Mouse (Mus musculus) lung, embryonic 14.5 days (tissue): ENCODE data around the gene Thegl. TPM values are rescaled to one million over a fixed set of nuclear protein-coding genes. Genes with fewer than 3 reads are reported as not detected.
"Not testable (repeated sequence)": the region's sequence is repeated elsewhere in the genome, so short reads cannot be mapped to it uniquely, and the experiment has no call there.

Experiments used
- ATAC-seq: fragments of 200-750 bp; cut with Nextera tagmentation; 2 replicates; pipeline ENCODE4 v1.8.0; 2017; ENCODE audit warnings: mild to moderate bottlenecking, moderate TSS enrichment, moderate library complexity; ENCODE audit not compliant: insufficient read depth
- DNase-seq: peaks from one replicate; pipeline ENCODE4 v3.0.0-alpha.2; 2015
- H3K27ac ChIP-seq: fragments of 300-500 bp; sonication (generic); 2 replicates; pipeline ENCODE4 v1.5.1; 2014; ENCODE audit warnings: low read depth, mild to moderate bottlenecking, moderate library complexity
- H3K27me3 ChIP-seq: fragments of 300-500 bp; sonication (generic); 2 replicates; pipeline ENCODE4 v1.6.1; 2014; ENCODE audit warnings: low read length, control low read depth; ENCODE audit not compliant: insufficient read depth
- H3K36me3 ChIP-seq: fragments of 300-500 bp; sonication (generic); 2 replicates; pipeline ENCODE4 v1.6.1; 2014; ENCODE audit warnings: control low read depth; ENCODE audit not compliant: insufficient read depth
- H3K4me1 ChIP-seq: fragments of 300-500 bp; sonication (generic); 2 replicates; pipeline ENCODE4 v1.6.1; 2014; ENCODE audit warnings: antibody characterized with exemption, control low read depth; ENCODE audit not compliant: insufficient read depth
- H3K4me2 ChIP-seq: fragments of 300-500 bp; sonication (generic); 2 replicates; pipeline ENCODE4 v1.6.1; 2014; ENCODE audit warnings: mild to moderate bottlenecking
- H3K4me3 ChIP-seq: fragments of 300-500 bp; sonication (generic); 2 replicates; pipeline ENCODE4 v1.5.1; 2014; ENCODE audit warnings: low read depth, low read length
- H3K9ac ChIP-seq: fragments of 300-500 bp; sonication (generic); 2 replicates; pipeline ENCODE4 v1.6.1; 2014
- H3K9me3 ChIP-seq: fragments of 300-500 bp; sonication (generic); 2 replicates; pipeline ENCODE4 v1.6.1; 2016; ENCODE audit warnings: low read depth, low read length, control low read depth
- CTCF ChIP-seq: IDR thresholded peaks from 2 replicates; pipeline ENCODE4 v1.5.1; 2016; ENCODE audit warnings: antibody characterized with exemption, low read depth
- WGBS: fragments of 180-500 bp; shearing (Covaris S2); extraction: QIAGEN DNeasy Blood & Tissue Kit; methylation state at CpG from one replicate; pipeline ENCODE4 v1.1.7; 2014; 5-methylcytosine and 5-hydroxymethylcytosine counted together
- polyA plus RNA-seq: library from polyadenylated mRNA; unstranded; fragments of >200 nt; fragmentation: Nextera tagmentation; extraction: Ambion mirVana; gene quantifications from 2 replicates; pipeline ENCODE4 v1.2.1, GENCODE M21; 2014

Thegl gene
- polyA plus RNA-seq, 1 experiment from 2014 or later: 0.30 TPM

- peaks cover 4% of the 10 kb centered on the region; the same call in 1 of the 2 replicates for H3K4me1 ChIP-seq
- peak; percentile 89 for ATAC-seq
- no peaks in the 10 kb centered on the region for H3K36me3 ChIP-seq
- H3K9ac ChIP-seq: peak overlapping the region; percentile 65
- H3K27me3 ChIP-seq: no peaks in the 10 kb centered on the region
- H3K9me3 ChIP-seq: no peaks in the 10 kb centered on the region
- peak overlapping the region; percentile 60 for H3K4me3 ChIP-seq
- no peak for TF ChIP-seq CTCF
- H3K27ac ChIP-seq: no peak overlapping the region
- DNase-seq: peak; percentile 81
- under 1% methylated on average over 69 of the region's 69 CpGs for WGBS
- H3K4me2 ChIP-seq: peak overlapping the region; percentile 96
These were observed 79.0 kb downstream of the Thegl start for GRCm38 (mm10) chr5:77094510-77095491.

GRCm38 (mm10) chr5:77096194-77096593 lies 80.4 kb downstream of the Thegl start:
- H3K4me2 ChIP-seq, H3K36me3 ChIP-seq, H3K27ac ChIP-seq, H3K9me3 ChIP-seq, ATAC-seq, H3K27me3 ChIP-seq, DNase-seq, H3K4me1 ChIP-seq, H3K4me3 ChIP-seq, H3K9ac ChIP-seq: not testable (repeated sequence)
- 86% methylated on average over 3 of the region's 3 CpGs for WGBS

- Histone ChIP-seq H3K4me3 (no peak overlapping the region), H3K9ac (no peak overlapping the region), H3K4me2 (no peak overlapping the region), H3K4me1 (peaks cover 4% of the 10 kb centered on the region; the same call in 1 of the 2 replicates), H3K27ac (no peak overlapping the region), H3K27me3 (no peaks in the 10 kb centered on the region), H3K9me3 (no peaks in the 10 kb centered on the region), H3K36me3 (no peaks in the 10 kb centered on the region)
- TF ChIP-seq CTCF: no peak
- WGBS: 45% methylated on average over 6 of the region's 6 CpGs
- ATAC-seq (no peak), DNase-seq (no peak)
These were observed 81.9 kb downstream of the Thegl start for GRCm38 (mm10) chr5:77097686-77098085.

GRCm38 (mm10) chr5:77098874-77099273 lies 83.1 kb downstream of the Thegl start:
- Histone ChIP-seq H3K4me1 (peaks cover 4% of the 10 kb centered on the region; the same call in 1 of the 2 replicates), H3K27ac (no peak overlapping the region), H3K9ac (no peak overlapping the region), H3K9me3 (no peaks in the 10 kb centered on the region), H3K4me3 (no peak overlapping the region), H3K4me2 (no peak overlapping the region), H3K36me3 (no peaks in the 10 kb centered on the region), H3K27me3 (no peaks in the 10 kb centered on the region)
- no peak for TF ChIP-seq CTCF
- ATAC-seq (no peak), DNase-seq (no peak)
- 86% methylated on average over 3 of the region's 3 CpGs for WGBS

- ATAC-seq (no peak), DNase-seq (peak; percentile 49)
- Histone ChIP-seq H3K4me2 (no peak overlapping the region), H3K27me3 (no peaks in the 10 kb centered on the region), H3K36me3 (no peaks in the 10 kb centered on the region), H3K9ac (no peak overlapping the region), H3K9me3 (no peaks in the 10 kb centered on the region), H3K4me3 (no peak overlapping the region), H3K4me1 (peaks cover 4% of the 10 kb centered on the region; the same call in 1 of the 2 replicates), H3K27ac (no peak overlapping the region)
- WGBS: 47% methylated on average over 11 of the region's 11 CpGs
- no peak for TF ChIP-seq CTCF
These were observed 83.6 kb downstream of the Thegl start for GRCm38 (mm10) chr5:77099317-77099996.

GRCm38 (mm10) chr5:77099997-77100380 lies 84.2 kb downstream of the Thegl start:
- Histone ChIP-seq H3K4me2 (no peak overlapping the region), H3K36me3 (no peaks in the 10 kb centered on the region), H3K9me3 (no peaks in the 10 kb centered on the region), H3K4me1 (peaks cover 4% of the 10 kb centered on the region; the same call in 1 of the 2 replicates), H3K4me3 (no peak overlapping the region), H3K9ac (no peak overlapping the region), H3K27ac (no peak overlapping the region), H3K27me3 (no peaks in the 10 kb centered on the region)
- TF ChIP-seq CTCF: no peak
- DNase-seq: no peak
- ATAC-seq: no peak
- WGBS: 88% methylated on average over 6 of the region's 6 CpGs

GRCm38 (mm10) chr5:77100691-77101090 lies 84.9 kb downstream of the Thegl start:
- H3K4me3 ChIP-seq: no peak overlapping the region
- no peak overlapping the region for H3K9ac ChIP-seq
- peaks cover 2% of the 10 kb centered on the region; the same call in 1 of the 2 replicates for H3K4me1 ChIP-seq
- WGBS: 84% methylated on average over 6 of the region's 6 CpGs
- DNase-seq: no peak
- no peaks in the 10 kb centered on the region for H3K36me3 ChIP-seq
- no peak for TF ChIP-seq CTCF
- H3K27me3 ChIP-seq: no peaks in the 10 kb centered on the region
- no peak overlapping the region for H3K4me2 ChIP-seq
- H3K9me3 ChIP-seq: no peaks in the 10 kb centered on the region
- no peak for ATAC-seq
- no peak overlapping the region for H3K27ac ChIP-seq
